Mouse (Mus musculus) lung, postnatal 0 days (tissue): ENCODE measurements at regions not wholly inside any gene's neighbourhood (a gene's known extent, or its start where the extent isn't known, plus 50 kb on each side); places are given as distances from the start of the nearest gene placed in this dataset.
A peak's percentile ranks its signal among the peaks of the same experiment; 100 is the strongest.

Source experiments
- ATAC-seq: fragments of 200-750 bp; cut with Nextera tagmentation; 2 replicates; pipeline ENCODE4 v1.8.0; 2017; ENCODE audit warnings: moderate library complexity
- DNase-seq: peaks from one replicate; pipeline ENCODE4 v3.0.0-alpha.2; 2016; ENCODE audit warnings: low spot score
- H3K27ac ChIP-seq: fragments of 300-500 bp; sonication (generic); 2 replicates; pipeline ENCODE4 v1.5.1; 2014; ENCODE audit warnings: antibody characterized with exemption, mild to moderate bottlenecking, low read length, mixed read lengths
- H3K27me3 ChIP-seq: fragments of 300-500 bp; sonication (generic); replicated peaks from 2 replicates; pipeline ENCODE4 v1.6.1; 2014; ENCODE audit warnings: low read length, mixed read lengths; ENCODE audit not compliant: insufficient read depth
- H3K36me3 ChIP-seq: fragments of 300-500 bp; sonication (generic); 2 replicates; pipeline ENCODE4 v1.6.1; 2014; ENCODE audit warnings: low read length, mixed read lengths; ENCODE audit not compliant: insufficient read depth
- H3K4me1 ChIP-seq: fragments of 300-500 bp; sonication (generic); 2 replicates; pipeline ENCODE4 v1.6.1; 2014; ENCODE audit warnings: antibody characterized with exemption, low read depth, low read length, mixed read lengths; ENCODE audit not compliant: insufficient read depth
- H3K4me2 ChIP-seq: fragments of 300-500 bp; sonication (generic); replicated peaks from 2 replicates; pipeline ENCODE4 v1.6.1; 2014; ENCODE audit warnings: low read depth, mild to moderate bottlenecking, low read length, moderate library complexity, mixed read lengths
- H3K4me3 ChIP-seq: fragments of 300-500 bp; sonication (generic); 2 replicates; pipeline ENCODE4 v1.5.1; 2014; ENCODE audit warnings: low read depth, low read length
- H3K9ac ChIP-seq: fragments of 300-500 bp; sonication (generic); replicated peaks from 2 replicates; pipeline ENCODE4 v1.6.1; 2014; ENCODE audit warnings: low read depth, mild to moderate bottlenecking
- H3K9me3 ChIP-seq: fragments of 300-500 bp; sonication (generic); 2 replicates; pipeline ENCODE4 v1.6.1; 2016; ENCODE audit warnings: low read length, mixed read lengths
- CTCF ChIP-seq: IDR thresholded peaks from 2 replicates; pipeline ENCODE4 v1.5.1; 2016; ENCODE audit warnings: antibody characterized with exemption, mild to moderate bottlenecking
- EP300 ChIP-seq: IDR thresholded peaks from 2 replicates; pipeline ENCODE4 v1.6.1; 2016; ENCODE audit warnings: antibody characterized with exemption, mild to moderate bottlenecking, control low read depth
- WGBS: fragments of 180-500 bp; shearing (Covaris S2); extraction: QIAGEN DNeasy Blood & Tissue Kit; methylation state at CpG from one replicate; pipeline ENCODE4 v1.1.7; 2014; 5-methylcytosine and 5-hydroxymethylcytosine counted together

- TF ChIP-seq EP300, result no peak
- TF ChIP-seq CTCF, result no peak
- no peak overlapping the region for H3K4me3 ChIP-seq
- H3K27me3 ChIP-seq, result no peaks in the 10 kb centered on the region
- WGBS, result 36% methylated on average over 5 of the region's 5 CpGs
- no peaks in the 10 kb centered on the region for H3K4me1 ChIP-seq
- H3K9ac ChIP-seq, result no peak overlapping the region
- H3K36me3 ChIP-seq, result no peaks in the 10 kb centered on the region
- H3K27ac ChIP-seq, result no peak overlapping the region
- no peak overlapping the region for H3K4me2 ChIP-seq
- ATAC-seq, result no peak
- no peak for DNase-seq
- H3K9me3 ChIP-seq, result no peaks in the 10 kb centered on the region
These were observed 136.1 kb upstream of the 9330182O14Rik start for GRCm38 (mm10) chr15:39998063-39998462.

GRCm38 (mm10) chr15:40000022-40000421 lies 134.1 kb upstream of the 9330182O14Rik start:
- ATAC-seq (no peak), DNase-seq (no peak)
- WGBS, result 47% methylated on average over 5 of the region's 5 CpGs
- H3K9me3 ChIP-seq, result no peaks in the 10 kb centered on the region
- H3K27ac ChIP-seq, result no peak overlapping the region
- H3K4me2 ChIP-seq, result no peak overlapping the region
- no peaks in the 10 kb centered on the region for H3K4me1 ChIP-seq
- H3K27me3 ChIP-seq, result no peaks in the 10 kb centered on the region
- H3K4me3 ChIP-seq, result no peak overlapping the region
- no peaks in the 10 kb centered on the region for H3K36me3 ChIP-seq
- no peak for TF ChIP-seq EP300
- TF ChIP-seq CTCF, result no peak
- no peak overlapping the region for H3K9ac ChIP-seq

- no peak overlapping the region for H3K4me2 ChIP-seq
- H3K9ac ChIP-seq, result no peak overlapping the region
- H3K27ac ChIP-seq, result no peak overlapping the region
- DNase-seq (no peak), ATAC-seq (no peak)
- H3K27me3 ChIP-seq, result no peaks in the 10 kb centered on the region
- TF ChIP-seq EP300 (no peak), CTCF (no peak)
- no peaks in the 10 kb centered on the region for H3K9me3 ChIP-seq
- H3K4me1 ChIP-seq, result no peaks in the 10 kb centered on the region
- no peak overlapping the region for H3K4me3 ChIP-seq
- no peaks in the 10 kb centered on the region for H3K36me3 ChIP-seq
- 57% methylated on average over 16 of the region's 16 CpGs for WGBS
These were observed 129.1 kb upstream of the 9330182O14Rik start for GRCm38 (mm10) chr15:40005096-40005495.

- Histone ChIP-seq H3K4me2 (no peak overlapping the region), H3K9ac (no peak overlapping the region), H3K4me3 (no peak overlapping the region), H3K9me3 (no peaks in the 10 kb centered on the region), H3K4me1 (no peaks in the 10 kb centered on the region), H3K27ac (no peak overlapping the region), H3K27me3 (no peaks in the 10 kb centered on the region), H3K36me3 (no peaks in the 10 kb centered on the region)
- DNase-seq, result no peak
- ATAC-seq, result no peak
- TF ChIP-seq EP300 (no peak), CTCF (no peak)
- WGBS, result 11% methylated on average over 5 of the region's 5 CpGs
These were observed 126.3 kb upstream of the 9330182O14Rik start for GRCm38 (mm10) chr15:40007844-40008243.

GRCm38 (mm10) chr15:40013833-40014232 lies 120.3 kb upstream of the 9330182O14Rik start:
- Histone ChIP-seq H3K27ac (no peak overlapping the region), H3K9me3 (no peaks in the 10 kb centered on the region), H3K36me3 (no peaks in the 10 kb centered on the region), H3K9ac (no peak overlapping the region), H3K27me3 (no peaks in the 10 kb centered on the region), H3K4me2 (no peak overlapping the region), H3K4me1 (no peaks in the 10 kb centered on the region), H3K4me3 (no peak overlapping the region)
- TF ChIP-seq EP300, result no peak
- TF ChIP-seq CTCF, result no peak
- 88% methylated on average over 3 of the region's 3 CpGs for WGBS
- DNase-seq (peak; percentile 17), ATAC-seq (no peak)

GRCm38 (mm10) chr15:40017019-40017418 lies 117.1 kb upstream of the 9330182O14Rik start:
- Histone ChIP-seq H3K27me3 (no peaks in the 10 kb centered on the region), H3K36me3 (no peaks in the 10 kb centered on the region), H3K4me2 (no peak overlapping the region), H3K4me3 (no peak overlapping the region), H3K4me1 (no peaks in the 10 kb centered on the region), H3K27ac (no peak overlapping the region), H3K9ac (no peak overlapping the region), H3K9me3 (no peaks in the 10 kb centered on the region)
- ATAC-seq (no peak), DNase-seq (no peak)
- 80% methylated on average over 2 of the region's 2 CpGs for WGBS
- TF ChIP-seq EP300 (no peak), CTCF (no peak)

GRCm38 (mm10) chr15:40017597-40017996 lies 116.6 kb upstream of the 9330182O14Rik start:
- DNase-seq, result no peak
- no peak for TF ChIP-seq EP300
- TF ChIP-seq CTCF, result no peak
- H3K4me3 ChIP-seq, result no peak overlapping the region
- ATAC-seq, result no peak
- no peak overlapping the region for H3K9ac ChIP-seq
- no peak overlapping the region; the same call in 1 of the 2 replicates for H3K4me2 ChIP-seq
- H3K27me3 ChIP-seq, result no peaks in the 10 kb centered on the region
- H3K36me3 ChIP-seq, result no peaks in the 10 kb centered on the region
- no peaks in the 10 kb centered on the region for H3K4me1 ChIP-seq
- no peak overlapping the region for H3K27ac ChIP-seq
- WGBS, result 19% methylated on average over 6 of the region's 6 CpGs
- H3K9me3 ChIP-seq, result no peaks in the 10 kb centered on the region
